Mouse (Mus musculus): Measurements from ENCODE around the gene Hdac4. TPM values are rescaled to one million over a fixed set of nuclear protein-coding genes. Genes with fewer than 3 reads are reported as not detected.

Gene Hdac4
- polyA plus RNA-seq, 1 experiment from 2014 or later, result 6.4 TPM

DNA sequence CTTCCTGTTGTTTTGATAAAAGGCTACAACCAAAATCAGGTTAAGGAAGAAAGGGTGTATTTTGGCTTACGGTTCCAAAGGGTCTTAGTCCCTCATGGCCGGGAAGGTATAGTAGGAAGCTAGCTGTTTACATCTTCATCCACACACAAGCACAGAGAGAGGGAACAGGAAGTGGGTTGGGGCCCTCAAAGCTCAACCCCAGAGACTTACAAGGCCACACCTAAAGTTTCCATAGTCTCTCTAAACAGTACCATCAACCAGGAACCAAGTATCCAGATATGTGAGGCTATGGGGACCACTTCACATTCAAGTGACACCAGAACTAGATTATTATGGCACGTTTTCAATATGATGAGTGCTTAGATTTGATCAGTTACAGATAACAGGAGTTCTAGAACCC, 5.0 kb downstream of the Hdac4 start:
- Histone ChIP-seq H3K36me3 (no peaks in the 10 kb centered on the region), H3K4me2 (no peak overlapping the region), H3K4me3 (no peak overlapping the region), H3K27me3 (replicated peaks) (no peaks in the 10 kb centered on the region; the same call in 1 of the 2 replicates), H3K27ac (no peak overlapping the region), H3K9me3 (replicated peaks) (no peaks in the 10 kb centered on the region), H3K9ac (no peak overlapping the region), H3K4me1 (no peaks in the 10 kb centered on the region)
- 63% methylated on average over 3 of the region's 3 CpGs for WGBS (ENCODE audit: insufficient replicate concordance)
- no peak for ATAC-seq

DNA sequence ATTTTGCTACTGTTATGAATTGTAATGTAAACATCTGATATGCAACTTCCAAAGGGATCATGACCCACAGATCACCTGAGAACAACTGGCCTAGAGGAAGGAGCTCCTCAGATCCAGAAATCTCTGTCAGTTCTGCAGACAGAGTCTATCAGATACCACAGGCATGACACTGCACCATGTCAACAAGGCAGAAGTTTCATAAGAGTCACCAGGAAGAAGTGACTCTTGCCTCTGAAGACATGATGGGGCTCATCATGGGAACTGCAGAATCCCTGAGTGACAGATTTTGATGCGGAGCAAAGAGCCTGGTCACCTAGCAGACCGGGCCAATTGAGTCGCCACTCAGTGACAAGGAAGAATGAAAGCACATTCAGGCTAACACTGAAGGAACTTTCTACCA, 8.4 kb downstream of the Hdac4 start:
- no peak overlapping the region for H3K9ac ChIP-seq
- ATAC-seq, result no peak
- WGBS (ENCODE audit: insufficient replicate concordance), result 67% methylated on average over 3 of the region's 3 CpGs
- no peak overlapping the region for H3K4me2 ChIP-seq
- no peak overlapping the region for H3K4me3 ChIP-seq
- H3K4me1 ChIP-seq, result no peaks in the 10 kb centered on the region
- no peak overlapping the region for H3K27ac ChIP-seq
- H3K36me3 ChIP-seq, result no peaks in the 10 kb centered on the region
- no peaks in the 10 kb centered on the region; the same call in none of the 2 replicates for H3K27me3 ChIP-seq (replicated peaks)
- no peaks in the 10 kb centered on the region for H3K9me3 ChIP-seq (replicated peaks)

DNA sequence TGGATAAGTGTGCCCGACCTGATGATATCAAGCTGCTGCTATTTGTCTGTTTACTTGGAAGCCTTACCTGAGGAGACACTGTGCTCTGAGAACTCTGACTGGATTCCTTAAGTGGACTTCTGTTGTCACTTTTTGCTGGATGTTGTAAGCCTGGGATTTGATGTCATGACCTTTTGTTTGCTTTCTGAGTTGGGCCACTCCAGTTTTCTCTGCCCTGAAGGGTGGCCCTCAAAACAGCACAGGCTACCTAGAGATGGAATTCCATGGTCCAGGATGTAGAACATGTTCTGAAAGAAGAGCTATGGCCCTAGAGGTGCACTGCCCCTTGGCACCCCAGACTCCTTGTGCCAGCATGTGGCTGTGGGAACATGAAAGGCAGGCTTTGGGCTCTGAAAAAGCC, 10.9 kb downstream of the Hdac4 start:
- no peaks in the 10 kb centered on the region for H3K9me3 ChIP-seq (replicated peaks)
- no peak overlapping the region for H3K27ac ChIP-seq
- H3K36me3 ChIP-seq, result no peaks in the 10 kb centered on the region
- H3K27me3 ChIP-seq (replicated peaks), result no peaks in the 10 kb centered on the region; the same call in none of the 2 replicates
- 45% methylated on average over 1 of the region's 1 CpGs for WGBS (ENCODE audit: insufficient replicate concordance)
- H3K9ac ChIP-seq, result no peak overlapping the region
- H3K4me3 ChIP-seq, result no peak overlapping the region
- no peak for ATAC-seq
- H3K4me1 ChIP-seq, result peaks cover 10% of the 10 kb centered on the region
- no peak overlapping the region for H3K4me2 ChIP-seq

DNA sequence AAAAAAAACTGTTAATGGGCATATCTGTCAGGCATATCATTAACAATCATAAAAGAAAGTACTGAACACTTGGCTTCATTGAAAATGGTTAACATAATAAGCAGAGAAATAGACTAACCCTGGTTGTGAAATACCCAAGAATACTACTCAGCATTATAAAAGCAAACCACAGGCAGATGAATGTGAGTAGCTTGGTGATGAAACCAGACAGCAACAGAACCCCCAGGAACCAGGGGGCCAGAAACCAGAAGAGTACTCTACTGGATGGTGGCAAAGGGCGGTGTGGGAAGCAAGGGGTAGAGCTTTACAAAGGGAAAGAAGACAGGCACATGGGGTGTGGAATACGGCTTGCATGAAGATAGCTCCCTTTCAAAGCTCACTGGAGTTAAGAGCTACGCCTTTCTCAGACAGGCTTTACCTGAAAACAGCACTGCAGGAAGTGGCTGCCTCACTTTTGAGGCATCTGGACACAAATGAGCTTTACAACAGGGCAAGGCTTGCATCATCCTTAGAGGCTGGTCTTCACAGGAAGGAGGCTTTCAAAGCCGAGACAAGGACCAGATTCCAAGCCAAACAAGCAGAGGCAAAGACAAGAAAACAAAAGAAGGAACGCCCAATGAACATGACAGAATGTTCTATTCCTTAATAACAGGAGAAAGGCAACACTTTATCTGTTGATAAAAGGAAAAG, 12.3 kb downstream of the Hdac4 start:
- H3K9ac ChIP-seq, result no peak overlapping the region
- 60% methylated on average over 5 of the region's 5 CpGs for WGBS (ENCODE audit: insufficient replicate concordance)
- no peak overlapping the region for H3K4me3 ChIP-seq
- no peak for ATAC-seq
- H3K4me2 ChIP-seq, result no peak overlapping the region
- H3K27ac ChIP-seq, result no peak overlapping the region
- no peaks in the 10 kb centered on the region for H3K36me3 ChIP-seq
- no peaks in the 10 kb centered on the region; the same call in 1 of the 2 replicates for H3K27me3 ChIP-seq (replicated peaks)
- H3K4me1 ChIP-seq, result peaks cover 23% of the 10 kb centered on the region
- no peaks in the 10 kb centered on the region for H3K9me3 ChIP-seq (replicated peaks)

DNA sequence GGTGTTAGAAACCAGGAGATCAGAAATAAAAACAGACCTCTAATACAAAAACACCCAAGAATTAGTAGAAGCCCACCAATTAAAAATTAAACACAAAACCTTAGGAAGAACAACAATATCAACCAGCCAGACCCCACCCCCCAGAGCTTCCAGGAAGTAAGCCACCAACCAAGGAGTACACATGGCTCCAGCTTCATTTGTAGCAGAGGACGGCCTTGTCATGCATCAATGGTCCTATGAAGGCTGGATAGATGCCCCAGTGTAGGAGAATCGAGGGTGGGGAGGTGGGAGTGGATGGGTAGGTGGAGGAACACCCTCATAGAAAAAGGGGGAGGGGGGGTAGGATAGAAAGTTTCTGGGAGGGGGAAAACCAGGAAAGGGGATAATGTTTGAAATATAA, 13.5 kb downstream of the Hdac4 start:
- no peak for ATAC-seq
- WGBS (ENCODE audit: insufficient replicate concordance), result 65% methylated on average over 2 of the region's 2 CpGs
- no peak overlapping the region for H3K27ac ChIP-seq

DNA sequence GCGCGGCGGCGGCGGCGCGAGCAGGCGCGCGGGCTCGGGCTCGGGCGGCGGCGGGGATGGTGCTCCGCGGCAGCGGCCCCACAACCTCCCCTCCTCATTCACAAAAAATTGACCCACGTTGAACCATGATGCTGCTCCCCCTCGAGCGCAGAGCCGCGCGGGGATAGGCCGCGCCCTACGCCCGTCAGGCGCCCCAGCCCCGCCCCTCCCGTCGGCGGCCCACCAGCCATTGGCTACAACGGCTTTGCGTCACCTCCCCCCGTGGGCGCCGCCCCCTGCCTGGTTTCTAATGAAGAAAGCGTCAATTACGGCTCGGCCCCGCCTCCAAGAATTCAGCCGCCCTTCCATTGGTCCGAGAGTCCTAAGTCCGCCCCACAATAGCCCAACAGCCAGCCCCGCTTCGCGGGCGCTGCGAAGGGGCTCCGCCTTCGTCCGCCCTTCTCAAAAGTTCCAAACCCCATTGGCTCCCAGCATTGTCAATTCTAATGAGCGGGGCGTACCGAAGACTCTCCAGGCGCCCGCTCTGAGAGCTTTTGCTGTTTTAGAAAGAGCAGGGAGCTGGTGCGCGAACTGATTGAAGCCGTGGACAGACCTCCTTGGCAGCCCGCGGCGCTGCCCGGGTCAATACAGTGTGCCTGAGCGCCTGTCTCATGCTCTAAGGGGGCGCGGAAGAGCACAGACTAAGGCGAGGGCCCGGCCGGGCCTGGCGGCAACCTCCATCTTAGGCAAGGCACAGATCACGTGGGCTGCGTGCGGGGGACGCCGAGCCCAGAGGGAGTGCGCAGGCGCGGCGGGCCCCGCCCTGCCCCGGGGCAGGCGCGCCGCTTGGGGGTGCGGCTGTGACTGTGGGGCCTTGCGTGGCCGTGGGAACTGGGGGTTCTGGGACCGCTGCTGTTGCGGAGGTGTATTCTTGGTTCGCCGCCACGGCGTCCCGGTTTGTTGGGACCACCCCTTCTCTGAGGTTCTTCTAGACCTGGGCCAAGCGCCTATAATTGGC, 15.1 kb downstream of the Hdac4 start:
- no peaks in the 10 kb centered on the region for H3K9me3 ChIP-seq (replicated peaks)
- no peaks in the 10 kb centered on the region; the same call in 1 of the 2 replicates for H3K27me3 ChIP-seq (replicated peaks)
- H3K4me2 ChIP-seq, result peak overlapping the region; percentile 93
- no peaks in the 10 kb centered on the region for H3K36me3 ChIP-seq
- peak overlapping the region; percentile 96 for H3K27ac ChIP-seq
- peak overlapping the region; percentile 87 for H3K9ac ChIP-seq
- peak overlapping the region; percentile 86 for H3K4me3 ChIP-seq
- WGBS (ENCODE audit: insufficient replicate concordance), result under 1% methylated on average over 75 of the region's 97 CpGs
- H3K4me1 ChIP-seq, result peaks cover 33% of the 10 kb centered on the region
- peak; percentile 97 for ATAC-seq

More for the DNA sequence above, 13.5 kb downstream of the Hdac4 start:
- no peak overlapping the region for H3K4me2 ChIP-seq
- no peaks in the 10 kb centered on the region for H3K36me3 ChIP-seq
- H3K9ac ChIP-seq, result no peak overlapping the region
- H3K4me3 ChIP-seq, result no peak overlapping the region
- H3K4me1 ChIP-seq, result peaks cover 33% of the 10 kb centered on the region
- no peaks in the 10 kb centered on the region for H3K9me3 ChIP-seq (replicated peaks)
- no peaks in the 10 kb centered on the region; the same call in 1 of the 2 replicates for H3K27me3 ChIP-seq (replicated peaks)

DNA sequence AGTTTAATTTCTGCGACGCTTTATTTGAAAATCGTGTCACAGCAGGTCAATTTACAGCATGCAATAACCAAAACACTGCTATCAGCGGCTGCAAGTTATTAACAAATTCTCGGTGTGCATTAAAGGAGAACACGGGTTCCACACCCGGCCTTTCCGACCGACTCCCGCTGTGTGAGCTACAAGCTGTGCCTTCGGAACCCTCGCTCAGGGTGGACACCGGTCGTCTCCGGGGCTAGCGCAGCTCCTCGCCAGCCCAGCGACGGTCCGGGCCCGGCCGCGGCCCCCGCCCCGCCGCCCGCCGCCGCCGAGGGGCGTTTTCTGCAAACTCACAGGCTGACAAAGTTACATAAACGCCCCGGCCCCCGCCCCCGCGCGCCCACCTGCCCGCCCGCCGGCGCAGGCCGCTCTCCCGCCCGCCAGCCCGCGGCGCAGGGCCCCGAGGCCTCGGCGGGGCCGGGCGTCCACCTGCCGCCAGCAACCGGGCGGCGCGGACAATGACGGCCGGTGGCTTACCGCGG, 16.0 kb downstream of the Hdac4 start:
- Histone ChIP-seq H3K4me1 (peaks cover 33% of the 10 kb centered on the region), H3K4me3 (peak overlapping the region; percentile 86), H3K36me3 (no peaks in the 10 kb centered on the region), H3K9ac (peak overlapping the region; percentile 87), H3K9me3 (replicated peaks) (no peaks in the 10 kb centered on the region), H3K27me3 (replicated peaks) (no peaks in the 10 kb centered on the region), H3K27ac (peak overlapping the region; percentile 90), H3K4me2 (peak overlapping the region; percentile 93)
- WGBS (ENCODE audit: insufficient replicate concordance), result under 1% methylated on average over 34 of the region's 61 CpGs
- ATAC-seq, result no peak

DNA sequence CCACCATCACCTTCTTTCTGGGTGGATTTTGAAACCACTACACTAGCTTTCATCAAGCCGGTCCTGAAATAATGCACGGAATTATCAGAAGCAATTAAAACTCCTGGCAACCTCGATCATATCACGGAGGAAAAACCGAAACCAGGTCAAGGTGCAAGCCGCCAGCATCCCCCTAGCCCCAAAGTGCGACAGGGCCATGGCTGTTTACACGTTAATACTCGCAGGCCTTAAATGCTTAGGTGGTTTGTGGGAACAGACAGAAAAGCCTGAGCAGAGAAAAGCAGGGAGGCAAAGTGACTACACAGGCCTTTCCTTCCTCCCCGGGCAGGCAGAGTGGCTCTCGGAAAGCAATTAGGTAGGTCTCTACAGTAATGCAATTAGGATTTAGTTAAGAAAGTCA, 16.4 kb downstream of the Hdac4 start:
- no peak for ATAC-seq
- Histone ChIP-seq H3K9ac (peak overlapping the region; percentile 87), H3K27me3 (replicated peaks) (no peaks in the 10 kb centered on the region), H3K4me1 (peaks cover 33% of the 10 kb centered on the region), H3K4me2 (peak overlapping the region; percentile 93), H3K9me3 (replicated peaks) (no peaks in the 10 kb centered on the region), H3K27ac (peak overlapping the region; percentile 50; the same call in 1 of the 2 replicates), H3K36me3 (no peaks in the 10 kb centered on the region), H3K4me3 (peak overlapping the region; percentile 86)
- WGBS (ENCODE audit: insufficient replicate concordance), result 12% methylated on average over 11 of the region's 11 CpGs

DNA sequence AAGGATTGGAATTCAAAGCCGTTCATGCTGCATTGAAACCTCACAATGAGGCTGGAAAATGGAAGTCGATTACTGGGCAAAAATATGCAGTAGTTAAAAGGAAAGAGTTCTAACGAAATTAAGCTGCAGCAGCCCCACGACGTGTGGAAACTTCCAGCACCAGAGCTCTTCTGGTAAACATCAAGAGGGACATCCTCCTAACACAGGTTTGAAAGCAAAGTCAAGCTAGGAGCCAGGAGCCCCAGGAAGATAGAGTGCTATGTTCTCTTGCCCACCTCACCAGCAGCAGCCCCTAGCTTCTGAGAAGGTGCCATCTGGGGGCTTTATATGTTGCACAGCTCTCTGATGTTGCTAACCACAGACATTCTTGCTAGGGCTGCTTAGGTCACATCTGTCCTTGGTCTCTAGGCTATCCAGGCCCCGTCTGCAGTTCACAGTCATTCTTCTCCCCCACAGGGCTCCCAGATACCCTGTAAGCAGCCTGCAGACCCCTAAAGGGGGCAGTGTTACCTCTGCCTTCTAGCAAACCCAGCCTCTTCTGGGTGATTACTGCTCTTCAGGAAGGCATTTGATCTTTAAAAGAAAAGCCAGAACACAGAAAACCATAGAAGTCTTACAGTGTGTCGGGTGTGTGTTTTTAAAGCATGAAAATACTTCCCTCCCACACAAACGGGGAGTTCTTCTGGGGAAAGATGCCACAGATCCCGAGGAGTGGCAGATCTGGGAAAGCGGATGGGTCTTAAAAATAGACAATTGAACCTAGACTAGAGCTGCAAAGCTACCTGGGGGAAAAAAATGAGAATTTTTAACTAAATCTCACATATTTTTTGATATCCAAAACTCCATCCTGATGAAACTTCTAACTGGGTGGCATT, 17.2 kb downstream of the Hdac4 start:
- peak overlapping the region; percentile 86 for H3K4me3 ChIP-seq
- H3K4me2 ChIP-seq, result peak overlapping the region; percentile 93

DNA sequence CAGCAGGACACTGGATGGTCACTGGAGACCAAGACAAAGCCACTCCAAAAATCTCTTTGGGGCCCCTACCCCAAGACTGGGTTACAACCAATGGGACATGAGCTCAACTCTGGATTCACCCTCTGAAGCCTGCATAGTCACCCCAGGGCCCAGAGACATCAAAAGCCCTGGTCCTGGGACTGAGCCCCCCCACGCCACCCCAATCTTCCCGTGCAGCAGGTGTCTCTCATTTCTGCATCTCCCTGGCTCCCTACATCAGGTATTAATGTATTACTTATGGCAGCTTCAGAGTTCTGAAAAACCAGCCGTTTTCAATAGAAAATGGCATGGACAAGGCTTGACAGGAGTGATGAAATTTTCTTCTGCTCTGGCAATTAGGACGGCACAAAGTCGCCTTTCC, 17.9 kb downstream of the Hdac4 start:
- Histone ChIP-seq H3K9me3 (replicated peaks) (no peaks in the 10 kb centered on the region), H3K4me2 (no peak overlapping the region), H3K27me3 (replicated peaks) (no peaks in the 10 kb centered on the region), H3K27ac (no peak overlapping the region), H3K4me1 (peaks cover 38% of the 10 kb centered on the region), H3K9ac (no peak overlapping the region), H3K4me3 (no peak overlapping the region), H3K36me3 (no peaks in the 10 kb centered on the region)
- WGBS (ENCODE audit: insufficient replicate concordance), result 80% methylated on average over 5 of the region's 5 CpGs
- ATAC-seq, result no peak

More for the DNA sequence above, 17.2 kb downstream of the Hdac4 start:
- H3K27me3 ChIP-seq (replicated peaks), result no peaks in the 10 kb centered on the region
- no peaks in the 10 kb centered on the region for H3K36me3 ChIP-seq
- 65% methylated on average over 10 of the region's 10 CpGs for WGBS (ENCODE audit: insufficient replicate concordance)
- no peak overlapping the region for H3K27ac ChIP-seq
- no peaks in the 10 kb centered on the region for H3K9me3 ChIP-seq (replicated peaks)
- no peak for ATAC-seq
- H3K4me1 ChIP-seq, result peaks cover 38% of the 10 kb centered on the region
- peak overlapping the region; percentile 87; the same call in 1 of the 2 replicates for H3K9ac ChIP-seq

DNA sequence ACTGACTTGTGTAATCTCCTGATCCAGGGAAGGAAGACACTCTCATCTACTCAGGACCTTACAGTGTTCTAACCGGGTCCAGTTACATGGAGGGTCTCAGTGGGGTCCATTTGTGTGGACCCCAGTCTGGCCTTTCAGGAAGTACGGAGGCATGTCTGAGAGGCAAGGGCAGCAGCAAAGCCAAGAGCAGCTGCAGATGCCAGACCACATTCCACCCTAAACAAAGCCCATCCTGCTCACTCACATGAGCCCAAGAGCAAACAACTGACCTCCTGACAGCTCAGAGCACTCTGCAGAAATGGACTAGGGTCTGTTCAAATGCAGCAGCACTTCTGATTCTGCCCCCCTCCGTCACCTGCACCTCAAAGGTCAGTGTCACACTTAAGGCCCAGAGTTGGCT, 18.3 kb downstream of the Hdac4 start:
- Histone ChIP-seq H3K9me3 (replicated peaks) (no peaks in the 10 kb centered on the region), H3K4me1 (peaks cover 38% of the 10 kb centered on the region), H3K4me2 (no peak overlapping the region), H3K27me3 (replicated peaks) (no peaks in the 10 kb centered on the region), H3K27ac (no peak overlapping the region), H3K36me3 (no peaks in the 10 kb centered on the region), H3K4me3 (no peak overlapping the region), H3K9ac (no peak overlapping the region)
- no peak for ATAC-seq
- 67% methylated on average over 3 of the region's 3 CpGs for WGBS (ENCODE audit: insufficient replicate concordance)

Data from liver, embryonic 12.5 days (tissue).